Mouse (Mus musculus) spleen, embryonic (tissue): ENCODE measurements around the gene Tpcn2.

Source experiments
- CTCF ChIA-PET: fragments of 350-600 bp; sonication (Branson Sonifier 250); formaldehyde crosslinking; loops from one replicate; lab custom pipeline; 2022; lab: Charles Lee

Tpcn2 gene

GRCm38 (mm10) chr7:145242851-145243712 lies 40.7 kb downstream of the Tpcn2 start:
- CTCF ChIA-PET, result interaction anchor here (0.9 to 1.1 kb wide), 2 partner anchors 304 to 306 kb away, joined by 3 read pairs; no protein-coding TSS in a partner anchor

DNA sequence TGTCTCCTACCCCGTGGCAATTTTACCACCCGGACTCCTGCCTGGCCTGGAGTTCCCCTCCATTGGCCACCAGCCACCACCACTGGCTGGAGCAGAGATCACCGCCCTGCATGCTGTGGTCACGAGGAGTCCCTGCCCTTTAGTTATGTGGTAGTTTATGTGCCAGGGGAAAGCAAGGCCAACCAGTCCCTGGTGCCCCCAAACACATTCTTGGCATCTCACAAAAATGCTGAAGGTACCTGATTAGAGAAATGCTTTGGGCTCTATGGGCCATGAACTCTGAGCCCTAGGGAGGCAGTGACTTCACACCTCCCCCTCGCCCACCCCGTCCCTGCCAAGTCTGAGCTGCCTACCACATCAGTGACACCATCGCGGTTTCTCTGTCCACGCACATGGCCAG lies 41.8 kb downstream of the Tpcn2 start:
- CTCF ChIA-PET, result no interaction called here

DNA sequence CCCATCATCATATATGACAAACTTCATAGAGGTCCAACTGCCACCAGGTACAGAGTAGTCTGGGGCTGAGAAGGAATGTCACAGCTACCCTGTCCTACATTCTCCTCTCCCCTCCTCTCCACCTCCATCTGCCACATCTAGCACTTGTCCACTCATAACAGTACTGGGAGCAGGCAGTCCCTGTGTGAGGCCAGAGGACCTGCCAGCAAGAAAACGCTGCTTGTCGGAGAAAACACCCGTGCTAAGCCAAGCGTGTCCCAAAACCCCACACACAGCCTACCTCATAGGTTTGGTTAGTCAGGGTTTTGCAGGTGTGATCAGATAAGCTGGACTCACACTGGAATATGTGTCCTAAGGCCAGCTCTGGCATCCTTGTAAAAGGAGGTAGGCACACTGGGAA lies 42.9 kb downstream of the Tpcn2 start:
- CTCF ChIA-PET, result no interaction called here

- CTCF ChIA-PET, result no interaction called here
Observed at GRCm38 (mm10) chr7:145239736-145240505, 43.9 kb downstream of the Tpcn2 start.

- CTCF ChIA-PET, result no interaction called here
Observed at GRCm38 (mm10) chr7:145239145-145239544, 44.7 kb downstream of the Tpcn2 start.

DNA sequence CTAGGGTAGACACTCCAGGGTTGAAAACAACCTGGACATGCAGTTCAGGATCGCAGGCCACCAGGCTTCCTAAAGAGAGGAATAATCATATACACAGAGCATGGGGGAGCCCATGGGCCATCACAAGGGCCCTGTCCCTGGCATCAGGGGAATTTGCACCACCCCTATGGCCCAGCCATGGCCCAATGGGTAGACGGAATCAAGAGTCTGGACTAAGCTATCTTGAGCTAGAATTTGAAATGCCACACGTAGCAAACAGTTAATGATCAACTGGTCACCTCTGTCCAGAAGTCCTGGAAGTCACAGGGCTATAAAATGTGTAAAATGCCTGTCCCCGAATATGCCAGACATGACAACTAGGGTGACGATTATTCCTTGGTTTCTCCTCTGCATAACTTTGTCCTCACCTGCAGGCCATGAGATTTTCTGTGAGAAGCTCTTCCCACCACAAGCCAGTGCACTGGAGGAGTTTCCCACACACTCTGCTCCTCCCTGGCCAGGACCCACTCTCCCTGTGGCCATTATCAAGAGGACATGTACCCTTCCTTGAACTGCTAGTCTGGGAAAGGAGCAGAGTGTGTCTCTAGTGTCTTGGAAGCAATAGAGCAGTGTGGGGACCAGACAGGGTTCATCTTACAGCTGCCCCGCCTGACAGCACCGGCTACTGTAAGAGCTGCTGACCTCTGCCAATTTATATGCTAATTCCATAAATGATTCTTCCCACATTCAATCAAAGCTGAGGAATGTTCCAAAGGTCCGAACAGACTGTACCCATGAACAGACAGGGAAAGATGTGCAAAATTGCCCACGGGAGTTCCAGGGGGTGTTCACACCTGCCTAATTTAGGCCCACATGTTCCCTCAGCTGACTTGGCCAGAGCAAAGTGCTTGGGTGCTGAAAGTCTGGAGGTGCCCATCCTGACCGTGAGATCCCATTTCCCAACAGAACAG lies 48.7 kb downstream of the Tpcn2 start:
- CTCF ChIA-PET, result no interaction called here

- CTCF ChIA-PET, result no interaction called here
Observed at GRCm38 (mm10) chr7:145231659-145232058, 52.2 kb downstream of the Tpcn2 start.

- CTCF ChIA-PET, result no interaction called here
Observed at GRCm38 (mm10) chr7:145226641-145227040, 57.2 kb downstream of the Tpcn2 start.

DNA sequence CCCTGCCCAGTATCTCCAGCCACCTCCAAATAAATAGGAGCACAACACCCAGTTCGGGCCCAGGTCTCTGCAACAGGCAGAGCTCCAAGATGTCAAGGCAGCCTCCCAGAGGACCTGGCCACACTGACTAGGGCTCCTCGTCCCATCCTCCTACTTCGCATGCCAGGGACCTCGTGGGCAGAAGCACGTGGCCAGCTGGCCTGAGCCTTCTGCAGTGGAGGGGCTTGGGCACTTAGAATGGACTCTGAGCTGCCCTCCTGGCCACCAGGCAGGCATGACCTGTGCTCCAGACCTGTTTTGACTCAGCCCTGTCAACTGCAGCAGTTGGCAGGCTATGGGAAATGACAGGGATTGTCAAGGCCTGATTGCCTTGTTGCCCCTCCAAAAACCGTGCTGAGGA lies 58.2 kb downstream of the Tpcn2 start:
- CTCF ChIA-PET, result no interaction called here

GRCm38 (mm10) chr7:145221841-145222689 lies 61.7 kb downstream of the Tpcn2 start:
- CTCF ChIA-PET, result no interaction called here

- CTCF ChIA-PET, result no interaction called here
Observed at GRCm38 (mm10) chr7:145221346-145221745, 62.5 kb downstream of the Tpcn2 start.

GRCm38 (mm10) chr7:145219420-145219831 lies 64.4 kb downstream of the Tpcn2 start:
- CTCF ChIA-PET, result no interaction called here

- CTCF ChIA-PET, result no interaction called here
Observed at GRCm38 (mm10) chr7:145216591-145216990, 67.2 kb downstream of the Tpcn2 start.

- CTCF ChIA-PET, result no interaction called here
Observed at GRCm38 (mm10) chr7:145215476-145215875, 68.3 kb downstream of the Tpcn2 start.

DNA sequence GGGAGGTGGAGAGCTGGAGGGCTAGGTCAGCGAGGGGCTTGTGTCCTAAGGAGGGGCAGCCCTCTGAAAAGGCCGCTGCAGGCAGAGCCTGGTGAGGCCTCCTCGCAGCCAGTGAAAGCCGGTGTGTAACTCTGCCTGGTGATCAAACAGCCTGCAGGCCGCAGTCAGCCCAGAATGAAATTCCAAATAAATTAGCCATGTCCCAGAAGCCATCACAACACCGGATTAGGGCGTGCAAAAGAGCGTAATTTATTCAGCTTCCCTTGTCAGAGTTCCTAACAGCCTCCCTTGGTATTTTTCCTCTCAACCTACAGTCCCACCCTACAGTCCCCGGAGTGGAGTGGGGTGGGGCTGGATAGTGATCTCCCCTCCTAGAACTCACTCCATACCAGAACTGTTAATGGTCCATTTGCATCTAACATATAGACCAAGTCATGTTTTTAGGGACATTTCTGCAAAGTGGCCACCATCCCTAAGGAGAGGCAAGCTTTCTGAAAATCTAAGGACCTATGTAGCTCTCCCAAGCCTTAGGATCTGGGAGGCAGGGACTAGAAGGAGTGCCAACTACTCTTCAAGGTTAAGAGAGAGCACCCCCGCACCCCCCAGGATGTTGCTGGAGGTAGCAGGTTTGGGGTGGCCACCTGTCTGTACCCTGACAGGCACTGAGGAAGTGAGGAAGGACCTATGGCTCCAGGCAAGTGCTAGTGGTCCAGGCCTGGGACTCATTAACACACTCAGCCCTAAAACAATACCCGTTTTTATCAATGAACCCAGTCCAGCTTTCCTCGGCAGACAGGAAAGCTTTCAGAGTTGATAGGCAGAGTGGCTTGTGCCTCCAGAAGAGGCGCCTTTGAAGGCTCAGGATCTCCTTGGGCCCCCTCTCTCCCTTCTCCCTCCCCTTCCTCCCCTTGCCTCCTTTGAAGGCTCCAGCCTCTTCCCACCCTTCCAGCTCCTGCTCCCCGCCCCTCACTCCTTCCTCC lies 71.8 kb downstream of the Tpcn2 start:
- CTCF ChIA-PET, result no interaction called here

DNA sequence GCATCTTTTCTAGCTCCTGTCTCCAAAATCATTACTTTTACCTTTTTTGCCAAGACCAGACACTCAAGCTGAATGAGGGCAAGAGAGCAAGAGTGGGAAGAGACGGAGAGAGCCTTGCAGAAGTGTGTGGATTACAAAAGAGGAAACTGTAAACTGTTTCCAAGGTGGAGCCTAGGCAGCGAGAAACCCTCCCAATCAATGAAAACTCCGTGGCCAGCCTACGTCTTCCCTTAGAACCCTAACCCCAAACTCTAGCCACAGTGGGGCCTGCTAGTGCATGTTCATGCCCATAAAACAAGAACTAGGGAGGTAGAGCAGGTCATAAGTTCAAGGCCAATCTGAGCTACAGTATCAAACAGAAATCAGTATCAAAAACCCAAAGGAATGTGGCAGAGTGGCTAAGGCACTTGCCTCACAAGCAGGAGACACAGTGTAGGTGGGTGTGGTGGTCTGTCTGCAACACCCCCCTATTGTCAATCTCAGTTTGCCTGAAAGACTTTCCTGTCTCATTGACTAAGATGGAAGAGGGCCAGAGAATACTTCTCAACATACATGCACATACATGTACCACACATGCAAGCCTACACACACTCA lies 73.2 kb downstream of the Tpcn2 start:
- CTCF ChIA-PET, result no interaction called here

DNA sequence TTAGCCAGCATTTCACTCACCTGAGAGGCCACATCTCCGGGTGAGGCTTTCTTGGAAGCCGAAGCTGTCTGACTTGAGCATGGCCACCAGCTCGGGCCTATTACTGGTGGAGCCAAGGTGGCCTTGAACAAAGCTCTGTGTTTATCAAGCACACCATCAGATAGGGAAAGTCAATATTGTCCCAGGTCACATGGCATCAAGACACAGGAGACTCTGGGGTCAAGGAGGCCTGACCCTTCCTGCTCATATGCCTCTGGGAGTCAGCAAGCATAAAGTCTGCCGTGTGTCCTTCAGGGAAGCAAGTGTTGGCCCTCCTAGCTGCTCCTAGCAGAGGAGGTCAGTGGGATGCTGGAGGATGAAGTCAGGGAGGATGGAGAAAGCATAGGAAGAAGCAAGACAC lies 75.8 kb downstream of the Tpcn2 start, which contains the start of gene 1810010D01Rik:
TSS of gene 1810010D01Rik (minus strand) at position 114 of the 400 bp plus-strand sequence.
- CTCF ChIA-PET, result no interaction called here

- CTCF ChIA-PET, result no interaction called here
Observed at GRCm38 (mm10) chr7:145206801-145207200, 77.0 kb downstream of the Tpcn2 start.

GRCm38 (mm10) chr7:145206056-145206610 lies 77.7 kb downstream of the Tpcn2 start:
- CTCF ChIA-PET, result no interaction called here
